Mouse (Mus musculus) spleen, postnatal 14 days (tissue): ENCODE data around the gene Slc35f2.

Experiments used
- DNase-seq, 2 experiments: peaks; one replicate each; pipeline ENCODE4 v3.0.0; 2021 to 2022; ENCODE audit warnings: low spot score in 2 of 2

Gene Slc35f2

DNA sequence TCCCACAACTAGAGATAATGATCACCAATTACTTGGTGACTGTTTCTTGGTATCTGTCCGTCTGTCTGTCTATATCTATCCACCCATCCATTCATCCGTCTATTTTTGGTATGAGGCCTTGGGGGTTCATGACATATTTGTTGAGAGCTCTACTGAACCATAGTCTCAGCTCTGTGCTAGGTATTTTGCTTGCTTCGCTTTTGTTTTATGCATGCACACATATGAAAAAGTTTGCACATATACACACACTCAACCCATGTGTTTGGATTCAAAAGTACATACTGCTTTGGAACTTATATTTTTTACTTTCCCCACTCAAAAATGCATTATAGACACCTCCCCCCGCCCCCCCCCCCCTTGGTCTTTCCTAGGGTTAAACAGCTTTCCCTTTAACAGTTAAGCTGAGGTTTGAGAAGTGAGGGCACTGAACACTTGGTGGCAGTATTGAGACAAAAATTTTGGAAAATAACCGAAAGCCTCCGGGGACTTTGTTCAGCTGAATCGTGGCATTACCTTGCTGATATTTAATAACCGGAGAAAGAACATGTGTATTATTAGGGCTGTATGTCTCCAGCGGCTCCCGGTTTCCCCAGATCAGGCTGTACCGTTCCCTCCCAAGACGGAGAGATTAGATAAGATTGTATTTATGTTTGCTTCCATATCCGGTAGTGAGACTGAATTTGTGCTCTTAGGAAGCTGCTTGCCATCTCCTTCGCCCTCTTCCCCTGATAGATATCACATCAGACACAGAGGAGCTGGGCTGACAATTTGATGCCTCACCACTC is 57.9 kb downstream of the Slc35f2 start:
- no peak for DNase-seq

DNA sequence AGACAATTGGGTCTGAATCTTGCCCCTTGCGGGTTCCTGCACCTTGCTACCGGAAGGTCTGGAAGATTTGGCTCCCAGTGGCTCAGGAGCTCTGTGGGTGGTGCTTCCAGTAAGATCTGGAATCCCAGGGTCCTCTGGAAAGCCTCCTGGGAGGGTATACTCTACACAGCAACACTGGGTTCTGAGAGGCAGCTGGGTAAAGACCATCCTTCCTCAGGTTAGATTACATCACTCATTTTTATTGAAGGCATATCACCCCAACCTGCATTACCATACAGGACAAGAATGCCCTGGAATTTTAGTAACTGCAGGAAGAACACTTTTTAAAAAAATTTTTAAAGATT is 58.5 kb downstream of the Slc35f2 start:
- DNase-seq, result no peak

- DNase-seq, result no peak
These were observed 63.7 kb downstream of the Slc35f2 start for GRCm38 (mm10) chr9:53835039-53835438.

DNA sequence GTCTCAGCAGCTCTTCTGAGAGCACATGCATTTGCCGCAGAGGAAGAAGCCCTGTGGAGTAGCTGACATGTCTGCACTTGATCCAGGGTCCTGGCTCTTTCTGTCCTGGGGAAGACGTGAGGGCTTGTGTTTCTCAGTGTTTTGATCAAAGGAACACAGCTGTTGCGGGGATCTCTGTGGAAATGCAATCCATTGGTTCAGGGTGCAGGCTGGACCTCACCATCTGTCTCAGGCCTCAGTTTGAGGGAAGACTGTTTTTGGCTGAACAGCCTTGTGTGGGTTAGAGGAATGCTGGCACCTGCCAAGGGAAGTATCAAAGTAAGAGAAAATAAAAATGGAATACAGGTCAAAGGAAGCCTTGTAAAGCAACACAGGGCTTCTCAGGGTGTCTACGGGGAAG is 64.6 kb downstream of the Slc35f2 start:
- no peak for DNase-seq

GRCm38 (mm10) chr9:53838816-53839215 is 67.5 kb downstream of the Slc35f2 start:
- no peak for DNase-seq

DNA sequence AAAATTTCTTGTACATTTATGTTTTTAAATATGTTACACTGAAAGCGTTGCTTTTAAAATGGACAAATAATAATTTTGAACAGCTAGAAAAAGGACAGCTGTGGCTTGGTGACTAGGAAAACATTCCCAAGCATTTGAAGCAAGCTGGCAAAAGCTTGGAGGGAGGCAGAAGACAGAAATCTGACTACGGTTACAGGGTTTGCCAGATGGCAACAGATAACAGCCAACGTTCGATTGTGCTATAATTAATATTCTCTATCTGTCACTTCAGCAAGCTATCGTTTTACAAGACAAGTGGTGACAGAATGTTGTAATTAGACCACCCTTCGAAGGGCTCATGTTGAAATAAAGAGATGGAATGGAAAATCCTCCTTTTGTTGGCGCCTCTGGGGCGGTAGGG is 77.2 kb downstream of the Slc35f2 start:
- no peak for DNase-seq

GRCm38 (mm10) chr9:53849864-53850263 is 78.5 kb downstream of the Slc35f2 start, which contains the start of gene Sln:
TSS of gene Sln (plus strand) at chr9:53850164.
- no peak for DNase-seq

- no peak for DNase-seq
These were observed 80.8 kb downstream of the Slc35f2 start for GRCm38 (mm10) chr9:53852158-53852557.

- DNase-seq, result no peak
These were observed 82.3 kb downstream of the Slc35f2 start for GRCm38 (mm10) chr9:53853672-53854071.

DNA sequence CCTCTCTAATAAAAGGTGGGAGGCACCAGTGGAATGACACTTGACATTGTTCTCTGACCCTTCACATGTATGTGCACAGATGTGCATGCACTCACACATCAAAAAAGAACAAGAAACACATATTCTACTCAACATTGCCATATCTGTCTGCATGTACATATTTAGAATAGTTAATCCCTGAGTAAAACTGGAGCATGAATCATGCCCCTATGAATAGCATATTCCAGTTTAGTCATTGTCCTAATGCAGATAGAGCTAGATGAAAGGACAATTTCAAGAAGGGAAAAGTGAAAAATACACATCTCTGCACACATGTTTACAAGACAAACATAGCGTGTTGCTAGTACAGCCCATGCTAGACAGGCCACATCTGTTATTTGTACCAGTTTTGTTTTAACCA is 83.2 kb downstream of the Slc35f2 start:
- no peak for DNase-seq

GRCm38 (mm10) chr9:53857864-53858263 is 86.5 kb downstream of the Slc35f2 start:
- no peak for DNase-seq
